Mouse (Mus musculus) lung, embryonic 14.5 days (tissue): ENCODE measurements around the gene Map7. TPM values are rescaled to one million over a fixed set of nuclear protein-coding genes. Genes with fewer than 3 reads are reported as not detected.

Source experiments
- ATAC-seq: fragments of 200-750 bp; cut with Nextera tagmentation; 2 replicates; pipeline ENCODE4 v1.8.0; 2017; ENCODE audit warnings: mild to moderate bottlenecking, moderate TSS enrichment, moderate library complexity; ENCODE audit not compliant: insufficient read depth
- DNase-seq: peaks from one replicate; pipeline ENCODE4 v3.0.0-alpha.2; 2015
- H3K27ac ChIP-seq: fragments of 300-500 bp; sonication (generic); 2 replicates; pipeline ENCODE4 v1.5.1; 2014; ENCODE audit warnings: low read depth, mild to moderate bottlenecking, moderate library complexity
- H3K27me3 ChIP-seq: fragments of 300-500 bp; sonication (generic); 2 replicates; pipeline ENCODE4 v1.6.1; 2014; ENCODE audit warnings: low read length, control low read depth; ENCODE audit not compliant: insufficient read depth
- H3K36me3 ChIP-seq: fragments of 300-500 bp; sonication (generic); 2 replicates; pipeline ENCODE4 v1.6.1; 2014; ENCODE audit warnings: control low read depth; ENCODE audit not compliant: insufficient read depth
- H3K4me1 ChIP-seq: fragments of 300-500 bp; sonication (generic); 2 replicates; pipeline ENCODE4 v1.6.1; 2014; ENCODE audit warnings: antibody characterized with exemption, control low read depth; ENCODE audit not compliant: insufficient read depth
- H3K4me2 ChIP-seq: fragments of 300-500 bp; sonication (generic); 2 replicates; pipeline ENCODE4 v1.6.1; 2014; ENCODE audit warnings: mild to moderate bottlenecking
- H3K4me3 ChIP-seq: fragments of 300-500 bp; sonication (generic); 2 replicates; pipeline ENCODE4 v1.5.1; 2014; ENCODE audit warnings: low read depth, low read length
- H3K9ac ChIP-seq: fragments of 300-500 bp; sonication (generic); 2 replicates; pipeline ENCODE4 v1.6.1; 2014
- H3K9me3 ChIP-seq: fragments of 300-500 bp; sonication (generic); 2 replicates; pipeline ENCODE4 v1.6.1; 2016; ENCODE audit warnings: low read depth, low read length, control low read depth
- CTCF ChIP-seq: IDR thresholded peaks from 2 replicates; pipeline ENCODE4 v1.5.1; 2016; ENCODE audit warnings: antibody characterized with exemption, low read depth
- WGBS: fragments of 180-500 bp; shearing (Covaris S2); extraction: QIAGEN DNeasy Blood & Tissue Kit; methylation state at CpG from one replicate; pipeline ENCODE4 v1.1.7; 2014; 5-methylcytosine and 5-hydroxymethylcytosine counted together
- polyA plus RNA-seq: library from polyadenylated mRNA; unstranded; fragments of >200 nt; fragmentation: Nextera tagmentation; extraction: Ambion mirVana; gene quantifications from 2 replicates; pipeline ENCODE4 v1.2.1, GENCODE M21; 2014

Map7 gene
- polyA plus RNA-seq, 1 experiment from 2014 or later, result 9.3 TPM

- peak; percentile 64 for ATAC-seq
- no peak overlapping the region for H3K9ac ChIP-seq
- WGBS, result 9% methylated on average over 10 of the region's 10 CpGs
These were observed 137.2 kb downstream of the Map7 start for GRCm38 (mm10) chr10:20285289-20285975.

DNA sequence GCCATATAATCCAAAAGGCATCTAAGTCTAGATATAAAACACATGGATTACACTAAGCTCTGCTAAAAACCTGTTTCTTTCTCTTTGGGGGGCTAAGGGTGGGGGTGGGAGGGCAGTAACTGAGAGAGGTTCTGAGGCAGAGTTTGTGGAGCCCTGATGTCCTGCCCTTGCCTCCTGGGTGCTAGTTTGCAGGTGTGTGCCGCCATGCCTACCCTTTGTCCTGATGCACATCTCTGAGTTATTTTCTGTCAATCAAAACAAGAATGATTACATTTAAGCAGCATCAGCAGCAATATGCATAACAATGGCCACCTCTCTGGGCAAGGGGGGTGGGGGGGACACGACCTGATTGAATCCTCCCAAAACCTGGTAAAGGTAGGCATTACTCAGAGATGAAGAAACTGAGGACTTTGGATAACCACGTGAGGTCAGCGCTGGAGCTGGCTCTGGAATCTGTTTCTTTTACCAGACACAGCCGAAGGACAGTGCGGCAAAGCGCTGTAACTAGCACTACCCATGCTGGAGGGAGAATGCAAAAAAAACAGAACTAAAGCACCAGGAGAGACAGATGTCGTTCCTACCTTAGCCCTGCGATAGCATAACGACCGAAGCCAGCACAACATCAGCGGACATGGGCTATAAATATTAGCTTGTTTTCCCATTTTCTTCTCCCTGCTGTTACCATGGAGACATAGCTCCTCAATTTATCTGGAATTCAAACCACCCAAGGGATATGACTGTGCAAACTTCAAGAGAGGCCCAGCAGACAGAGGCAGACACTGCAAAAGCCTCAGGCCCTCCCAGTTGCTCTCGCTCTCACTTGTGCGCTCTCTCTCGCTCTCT is 137.9 kb downstream of the Map7 start:
- no peaks in the 10 kb centered on the region for H3K9me3 ChIP-seq
- TF ChIP-seq CTCF, result no peak
- no peak overlapping the region for H3K4me3 ChIP-seq
- 28% methylated on average over 15 of the region's 15 CpGs for WGBS
- no peaks in the 10 kb centered on the region for H3K27me3 ChIP-seq
- no peak overlapping the region for H3K27ac ChIP-seq
- no peaks in the 10 kb centered on the region for H3K36me3 ChIP-seq
- peaks cover 9% of the 10 kb centered on the region for H3K4me1 ChIP-seq
- H3K4me2 ChIP-seq, result peak overlapping the region; percentile 33; the same call in 1 of the 2 replicates
- DNase-seq (peak; percentile 21), ATAC-seq (peak; percentile 50; the same call in 1 of the 2 replicates)
- no peak overlapping the region for H3K9ac ChIP-seq

More at GRCm38 (mm10) chr10:20285289-20285975, 137.2 kb downstream of the Map7 start:
- Histone ChIP-seq H3K4me1 (peaks cover 9% of the 10 kb centered on the region), H3K9me3 (no peaks in the 10 kb centered on the region), H3K27ac (no peak overlapping the region), H3K27me3 (no peaks in the 10 kb centered on the region), H3K4me2 (no peak overlapping the region), H3K4me3 (no peak overlapping the region), H3K36me3 (no peaks in the 10 kb centered on the region)
- TF ChIP-seq CTCF, result no peak
- DNase-seq, result peak; percentile 62

DNA sequence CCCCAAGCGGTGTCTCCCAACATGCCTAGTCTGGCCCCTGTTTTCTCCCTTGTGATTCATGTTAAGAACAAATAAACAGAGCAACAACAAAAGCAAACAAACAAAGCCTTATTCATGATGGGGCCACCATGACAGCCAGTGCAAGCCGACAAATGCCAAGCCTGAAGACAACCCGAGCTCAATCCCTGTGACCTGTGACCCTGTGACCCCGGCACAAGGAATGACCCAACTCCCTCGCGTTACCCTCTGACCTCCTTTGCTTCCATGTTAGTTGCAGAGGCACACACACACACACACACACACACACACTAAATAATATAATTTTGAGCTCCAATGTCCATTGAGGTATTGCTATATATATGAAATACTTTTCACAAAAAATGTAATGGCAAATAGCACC is 139.1 kb downstream of the Map7 start:
- H3K36me3 ChIP-seq, result no peaks in the 10 kb centered on the region
- H3K27me3 ChIP-seq, result no peaks in the 10 kb centered on the region
- no peak overlapping the region for H3K4me2 ChIP-seq
- no peak overlapping the region for H3K27ac ChIP-seq
- DNase-seq, result no peak
- H3K9ac ChIP-seq, result no peak overlapping the region
- no peak for ATAC-seq
- no peak overlapping the region for H3K4me3 ChIP-seq
- H3K4me1 ChIP-seq, result peaks cover 9% of the 10 kb centered on the region
- TF ChIP-seq CTCF, result no peak
- no peaks in the 10 kb centered on the region for H3K9me3 ChIP-seq
- 47% methylated on average over 6 of the region's 6 CpGs for WGBS

GRCm38 (mm10) chr10:20290467-20290883 is 142.2 kb downstream of the Map7 start:
- Histone ChIP-seq H3K36me3 (no peaks in the 10 kb centered on the region), H3K4me1 (peaks cover 8% of the 10 kb centered on the region), H3K9ac (0 out of 2 replicates have a peak overlapping the region, but pooled peaks have one; percentile 30), H3K9me3 (no peaks in the 10 kb centered on the region), H3K27me3 (no peaks in the 10 kb centered on the region), H3K27ac (no peak overlapping the region), H3K4me2 (peak overlapping the region; percentile 55), H3K4me3 (peak overlapping the region; percentile 8; the same call in 1 of the 2 replicates)
- ATAC-seq (peak; percentile 57; the same call in 1 of the 2 replicates), DNase-seq (peak; percentile 95)
- 16% methylated on average over 11 of the region's 11 CpGs for WGBS
- peak; percentile 89 for TF ChIP-seq CTCF

DNA sequence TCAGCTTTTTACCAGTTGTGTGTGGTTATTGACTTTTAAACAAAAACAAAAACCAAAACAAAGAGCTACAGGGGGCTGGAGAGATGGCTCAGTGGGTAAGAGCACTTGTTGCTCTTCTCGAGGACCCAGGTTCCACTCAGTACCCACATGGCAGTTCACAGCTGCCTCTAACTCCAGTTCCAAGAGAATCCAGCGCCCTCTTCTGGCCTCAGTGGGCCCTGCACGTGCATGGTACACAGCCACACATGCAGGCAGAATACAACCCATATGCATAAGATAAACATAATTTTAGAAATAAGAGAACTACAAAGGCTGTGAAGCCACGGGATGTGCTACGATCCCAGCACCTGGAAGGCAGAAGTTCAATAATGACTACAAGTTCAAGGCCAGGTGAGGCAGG is 147.7 kb downstream of the Map7 start:
- Histone ChIP-seq H3K9me3 (no peaks in the 10 kb centered on the region), H3K9ac (no peak overlapping the region), H3K4me1 (no peaks in the 10 kb centered on the region), H3K4me3 (no peak overlapping the region), H3K27me3 (no peaks in the 10 kb centered on the region), H3K4me2 (no peak overlapping the region), H3K27ac (no peak overlapping the region), H3K36me3 (no peaks in the 10 kb centered on the region)
- TF ChIP-seq CTCF, result peak; percentile 32
- 64% methylated on average over 5 of the region's 5 CpGs for WGBS
- ATAC-seq (no peak), DNase-seq (no peak)

DNA sequence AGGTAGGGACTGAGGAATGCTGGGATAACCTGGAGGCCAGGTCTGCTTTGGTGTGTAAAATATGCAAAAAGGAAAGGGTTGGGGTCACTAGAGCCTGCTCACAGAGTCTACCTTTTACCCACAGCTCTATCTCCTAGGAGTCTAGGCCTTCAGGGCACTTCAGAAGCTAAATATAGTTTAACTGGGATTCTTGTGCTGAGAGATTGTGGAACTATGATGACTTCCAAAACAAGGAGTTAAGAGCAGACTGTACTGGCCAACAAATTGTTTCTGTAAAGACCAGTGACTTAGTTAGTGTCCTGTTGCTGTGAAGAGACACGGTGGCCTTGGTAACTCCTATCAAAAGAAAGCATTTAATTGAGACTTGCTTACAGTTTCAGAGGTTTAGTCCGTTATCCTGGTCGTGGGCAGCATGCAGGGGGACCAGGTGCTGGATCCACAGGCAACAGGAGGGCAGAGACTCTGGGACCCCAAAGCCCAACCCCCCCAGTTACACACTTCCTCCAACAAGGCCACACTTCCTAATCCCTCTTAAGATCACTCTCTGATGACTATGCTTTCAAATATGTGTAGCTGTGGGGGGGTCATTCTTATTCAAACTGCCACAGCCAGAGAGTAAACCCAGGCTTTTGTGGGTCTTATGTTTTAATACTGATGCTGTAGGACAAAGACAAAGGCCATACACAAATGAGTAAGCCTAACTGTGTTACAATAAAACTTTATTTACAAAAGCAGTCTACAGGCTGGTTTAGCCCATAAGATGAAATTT is 150.1 kb downstream of the Map7 start:
- Histone ChIP-seq H3K4me2 (no peak overlapping the region), H3K4me3 (no peak overlapping the region), H3K9ac (no peak overlapping the region), H3K27ac (no peak overlapping the region), H3K36me3 (no peaks in the 10 kb centered on the region), H3K4me1 (no peaks in the 10 kb centered on the region), H3K27me3 (no peaks in the 10 kb centered on the region), H3K9me3 (no peaks in the 10 kb centered on the region)
- 50% methylated on average over 3 of the region's 3 CpGs for WGBS
- ATAC-seq (no peak), DNase-seq (no peak)
- no peak for TF ChIP-seq CTCF
